ENCODE assay signal across 22 mouse cellular contexts in the genomic region with DNA sequence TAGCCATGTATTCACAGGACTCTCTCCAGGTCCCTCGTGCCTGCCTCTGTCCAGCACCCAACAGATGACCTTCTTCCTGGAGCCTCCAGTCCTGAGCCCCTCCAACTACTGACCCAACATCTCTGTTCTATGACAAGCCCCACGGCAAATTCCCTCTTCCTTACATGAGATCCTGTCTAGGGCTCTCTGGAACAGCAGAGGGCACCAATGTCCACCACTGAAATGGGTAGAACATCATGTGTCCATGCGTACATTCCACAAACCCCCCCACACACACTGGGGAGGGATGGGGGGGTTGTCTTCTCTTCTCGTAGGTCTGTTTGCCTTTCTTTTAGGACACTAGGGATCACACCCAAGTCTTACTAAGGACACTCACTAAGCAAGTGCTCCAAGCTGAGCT. TPM values are rescaled to one million over a fixed set of nuclear protein-coding genes. Genes with fewer than 3 reads are reported as not detected.
DNase-seq lines count a peak whose midpoint lies in the region; ATAC-seq and TF ChIP-seq lines count a peak whose summit lies in the region.
"Had no signal": no experiment of that assay in that cellular context is flagged by ENCODE, and none has a peak within 500 bp of the region (broad histone marks: within the 10 kb centered on the region; RNA-seq: fewer than 3 reads in every experiment).

No protein-coding gene starts in this region.

- intact Hi-C loops in gastrocnemius, adult 2 months (cut with DNase I), result no loop called here

- H3K4me1 ChIP-seq in kidney, postnatal 0 days (replicated peaks; ENCODE audit: insufficient read depth, low read length), result no peaks in the 10 kb centered on the region
- no peaks in the 10 kb centered on the region for H3K4me1 ChIP-seq in kidney, embryonic 14.5 days (ENCODE audit: control insufficient read depth, insufficient read depth, low read length)
- H3K4me1 ChIP-seq in lung, postnatal 0 days (ENCODE audit: insufficient read depth, low read depth, low read length), result no peaks in the 10 kb centered on the region
- H3K4me1 ChIP-seq: embryonic facial prominence, embryonic 10.5 days; limb, embryonic 13.5 days; neural tube, embryonic 13.5 days had no signal

- no peak overlapping the region for H3K9ac ChIP-seq in kidney, postnatal 0 days (ENCODE audit: low read depth, low read length)
- H3K9ac ChIP-seq in kidney, embryonic 14.5 days (ENCODE audit: low read depth, low read length), result no peak overlapping the region
- H3K9ac ChIP-seq in lung, postnatal 0 days (replicated peaks; ENCODE audit: low read depth), result no peak overlapping the region
- H3K9ac ChIP-seq: limb, embryonic 13.5 days; neural tube, embryonic 13.5 days had no signal

- H3K4me2 ChIP-seq in kidney, postnatal 0 days (ENCODE audit: low read length), result no peak overlapping the region
- no peak overlapping the region for H3K4me2 ChIP-seq in kidney, embryonic 14.5 days (replicated peaks; ENCODE audit: low read depth, low read length)
- no peak overlapping the region for H3K4me2 ChIP-seq in lung, postnatal 0 days (replicated peaks; ENCODE audit: low read depth, low read length)
- H3K4me2 ChIP-seq: limb, embryonic 13.5 days; neural tube, embryonic 13.5 days had no signal

- no peaks in the 10 kb centered on the region for H3K27me3 ChIP-seq in kidney, postnatal 0 days (ENCODE audit: insufficient read depth, low read length)
- no peaks in the 10 kb centered on the region for H3K27me3 ChIP-seq in kidney, embryonic 14.5 days (ENCODE audit: control insufficient read depth, insufficient read depth, low read length)
- H3K27me3 ChIP-seq in lung, postnatal 0 days (replicated peaks; ENCODE audit: insufficient read depth, low read length), result no peaks in the 10 kb centered on the region
- H3K27me3 ChIP-seq: limb, embryonic 13.5 days; neural tube, embryonic 13.5 days had no signal

- no peak for DNase-seq in gastrocnemius, adult 2 months
- no peak for DNase-seq in gastrocnemius, postnatal 10 days
- no peak for DNase-seq in kidney, postnatal 0 days (ENCODE audit: low spot score)
- no peak for DNase-seq in lung, postnatal 0 days (ENCODE audit: low spot score)
- DNase-seq in lung, postnatal 4 days, result no peak
- DNase-seq in testis, postnatal 14 days (ENCODE audit: low spot score), result no peak
- DNase-seq: adrenal gland, postnatal 25 days; cerebellum, adult 18-20 months; cerebellum, postnatal 36 days; gastrocnemius, postnatal 14 days; heart, adult 18-20 months; heart, postnatal 10 days; layer of hippocampus, adult 9-11 months; right cerebral cortex, adult 18-20 months; thymus, postnatal 25 days had no signal

- H3K27ac ChIP-seq in gastrocnemius, adult 2 months, result no peak overlapping the region
- no peak overlapping the region for H3K27ac ChIP-seq in kidney, postnatal 0 days
- H3K27ac ChIP-seq in kidney, embryonic 14.5 days (ENCODE audit: low read depth, low read length), result no peak overlapping the region
- H3K27ac ChIP-seq in lung, postnatal 0 days (ENCODE audit: low read length), result no peak overlapping the region
- H3K27ac ChIP-seq: embryonic facial prominence, embryonic 10.5 days; limb, embryonic 13.5 days; neural tube, embryonic 13.5 days had no signal

- no peak for TF ChIP-seq EP300 in lung, postnatal 0 days (IDR thresholded peaks at IDR 0.05)

- 64% methylated on average over 4 of the region's 4 CpGs for WGBS in kidney, postnatal 0 days
- WGBS in kidney, embryonic 14.5 days, result 72% methylated on average over 4 of the region's 4 CpGs
- 60% methylated on average over 4 of the region's 4 CpGs for WGBS in lung, postnatal 0 days

- TF ChIP-seq CTCF in gastrocnemius, adult 2 months (IDR thresholded peaks at IDR 0.05), result peak; percentile 34
- peak; percentile 41; the same call in 1 of the 2 replicates for TF ChIP-seq CTCF in kidney, postnatal 0 days (IDR thresholded peaks at IDR 0.05; ENCODE audit: low read depth)
- peak; percentile 29; the same call in 1 of the 2 replicates for TF ChIP-seq CTCF in lung, postnatal 0 days (IDR thresholded peaks at IDR 0.05)

- H3K4me3 ChIP-seq in gastrocnemius, adult 2 months, result no peak overlapping the region
- H3K4me3 ChIP-seq in kidney, postnatal 0 days (replicated peaks; ENCODE audit: low read depth, low read length), result no peak overlapping the region
- no peak overlapping the region for H3K4me3 ChIP-seq in kidney, embryonic 14.5 days (ENCODE audit: low read length)
- H3K4me3 ChIP-seq in lung, postnatal 0 days (ENCODE audit: low read depth, low read length), result no peak overlapping the region
- H3K4me3 ChIP-seq: embryonic facial prominence, embryonic 10.5 days; limb, embryonic 13.5 days; neural tube, embryonic 13.5 days had no signal

- ATAC-seq in kidney, postnatal 0 days (replicated peaks; ENCODE audit: low FRiP score, low read depth), result no peak
- ATAC-seq in kidney, embryonic 14.5 days (ENCODE audit: low FRiP score, low TSS enrichment), result no peak
- no peak for ATAC-seq in lung, postnatal 0 days
- ATAC-seq: inflammation-experienced regulatory T-cells, adult 6 months had no signal

- peaks cover 51% of the 10 kb centered on the region for H3K36me3 ChIP-seq in kidney, postnatal 0 days (ENCODE audit: insufficient read depth, low read length)
- H3K36me3 ChIP-seq in kidney, embryonic 14.5 days (ENCODE audit: control insufficient read depth, insufficient read depth, low read length), result peaks cover 52% of the 10 kb centered on the region
- H3K36me3 ChIP-seq in lung, postnatal 0 days (ENCODE audit: insufficient read depth, low read length), result peaks cover 28% of the 10 kb centered on the region

- H3K9me3 ChIP-seq in kidney, postnatal 0 days (replicated peaks; ENCODE audit: low read length), result no peaks in the 10 kb centered on the region
- H3K9me3 ChIP-seq in kidney, embryonic 14.5 days (ENCODE audit: control insufficient read depth, low read length), result no peaks in the 10 kb centered on the region
- no peaks in the 10 kb centered on the region for H3K9me3 ChIP-seq in lung, postnatal 0 days (ENCODE audit: low read length)
- H3K9me3 ChIP-seq: embryonic facial prominence, embryonic 10.5 days; limb, embryonic 13.5 days; neural tube, embryonic 13.5 days had no signal

RNA-seq across cellular contexts. Expression of a gene that starts 10.7 kb away (rescaled TPM):
- total RNA-seq in gastrocnemius, adult 2 months (2021), result 10 to 100 TPM; 10.8 to 11.6 TPM
- total RNA-seq in gastrocnemius, postnatal 10 days (2021), result 10 to 100 TPM; 16.7 to 17.5 TPM
- 35.3 and 36.9 TPM in 2 replicates for polyA plus RNA-seq in kidney, postnatal 0 days (2015; fragmentation: Nextera tagmentation; extraction: Ambion mirVana)
- polyA plus RNA-seq in kidney, embryonic 14.5 days (2014; fragmentation: Nextera tagmentation; extraction: Ambion mirVana), result 42.2 and 42.9 TPM in 2 replicates
- 23.8 and 25.1 TPM in 2 replicates for polyA plus RNA-seq in lung, postnatal 0 days (2015; fragmentation: Nextera tagmentation; extraction: Ambion mirVana)

RNA-seq across cellular contexts. Expression of a gene that starts 21.6 kb away (rescaled TPM):
- 10 to 100 TPM; 28.0 to 53.8 TPM for total RNA-seq in gastrocnemius, adult 2 months (2021)
- total RNA-seq in gastrocnemius, postnatal 10 days (2021), result 100 to 1,000 TPM; 225 to 257 TPM
- polyA plus RNA-seq in kidney, postnatal 0 days (2015; fragmentation: Nextera tagmentation; extraction: Ambion mirVana), result 1,962 and 2,114 TPM in 2 replicates
- polyA plus RNA-seq in kidney, embryonic 14.5 days (2014; fragmentation: Nextera tagmentation; extraction: Ambion mirVana), result 3,172 and 3,245 TPM in 2 replicates
- 456 and 496 TPM in 2 replicates for polyA plus RNA-seq in lung, postnatal 0 days (2015; fragmentation: Nextera tagmentation; extraction: Ambion mirVana)

RNA-seq across cellular contexts. Expression of a gene that starts 28.6 kb away (rescaled TPM):
- under 1 TPM; 0.08 to 0.28 TPM for total RNA-seq in gastrocnemius, adult 2 months (2021)
- total RNA-seq in gastrocnemius, postnatal 10 days (2021), result 1 to 10 TPM; 1.7 to 2.8 TPM
- 0.04 TPM in 1 of 2 replicates, not detected in the other for polyA plus RNA-seq in kidney, postnatal 0 days (2015; fragmentation: Nextera tagmentation; extraction: Ambion mirVana)
- polyA plus RNA-seq in kidney, embryonic 14.5 days (2014; fragmentation: Nextera tagmentation; extraction: Ambion mirVana), result not detected in 2 replicates
- polyA plus RNA-seq in lung, postnatal 0 days (2015; fragmentation: Nextera tagmentation; extraction: Ambion mirVana), result 0.19 TPM in 1 of 2 replicates, not detected in the other
- total RNA-seq: adrenal gland, postnatal 25 days; heart, adult 18-20 months; heart, postnatal 10 days; left cerebral cortex, postnatal 14 days had no signal
- polyA plus RNA-seq: frontal cortex, adult 2 months had no signal
